Mouse (Mus musculus) adipocyte (in vitro differentiated cells): ENCODE measurements around the gene Trpc4.

ENCODE experiments used
- DNase-seq: peaks from one replicate; pipeline ENCODE4 v3.0.0-alpha.2; 2016; ENCODE audit warnings: low spot score

Trpc4 gene

DNA sequence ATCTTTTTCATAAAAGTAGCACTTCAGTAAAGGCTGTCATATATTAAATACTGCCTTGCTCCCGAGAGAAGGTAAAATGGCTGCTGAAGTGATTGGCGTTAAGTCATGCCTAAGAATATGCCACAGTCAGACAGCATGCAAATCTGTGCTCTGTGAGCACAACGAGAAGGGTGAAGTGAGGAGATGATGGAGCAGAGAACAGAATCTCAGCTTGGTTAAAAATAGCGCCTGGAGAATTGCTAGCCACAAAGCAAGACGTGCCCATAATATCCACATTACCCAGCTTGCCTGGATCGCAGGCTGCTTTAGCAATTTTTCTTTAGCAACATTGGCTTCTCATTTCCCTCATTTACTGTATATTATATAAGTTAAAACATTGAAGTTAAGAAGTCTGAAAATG is 113.3 kb downstream of the Trpc4 start:
- no peak for DNase-seq

- DNase-seq: no peak
Measured at GRCm38 (mm10) chr3:54274651-54275050, 118.8 kb downstream of the Trpc4 start.

- DNase-seq: no peak
Measured at GRCm38 (mm10) chr3:54289731-54290130, 133.9 kb downstream of the Trpc4 start.

GRCm38 (mm10) chr3:54310604-54311003 is 154.8 kb downstream of the Trpc4 start:
- DNase-seq: no peak

DNA sequence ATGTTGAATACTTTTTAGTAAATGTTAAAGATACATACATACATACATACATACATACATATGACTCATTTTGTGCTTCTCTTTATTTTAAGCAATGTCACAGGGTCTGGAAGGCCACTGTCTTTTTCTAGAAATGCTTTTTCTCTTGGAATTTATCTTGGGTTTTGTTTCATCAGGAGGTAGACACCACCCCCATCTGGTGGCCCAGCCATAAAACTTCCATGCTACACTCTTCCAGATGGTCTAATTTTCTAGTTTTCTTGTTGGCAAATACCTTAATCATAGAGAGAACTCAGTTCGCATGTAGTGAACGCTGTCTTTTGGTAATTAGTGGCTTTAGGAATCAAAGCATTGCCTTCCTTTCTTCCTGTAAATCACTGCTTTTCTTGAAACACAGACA is 158.2 kb downstream of the Trpc4 start:
- no peak for DNase-seq

- peak; percentile 81 for DNase-seq
Measured at GRCm38 (mm10) chr3:54352891-54353652, 197.2 kb downstream of the Trpc4 start.

- peak; percentile 58 for DNase-seq
Measured at GRCm38 (mm10) chr3:54357561-54357960, 201.7 kb downstream of the Trpc4 start.

GRCm38 (mm10) chr3:54358463-54359189 is 202.8 kb downstream of the Trpc4 start:
- peak; percentile 80 for DNase-seq

DNA sequence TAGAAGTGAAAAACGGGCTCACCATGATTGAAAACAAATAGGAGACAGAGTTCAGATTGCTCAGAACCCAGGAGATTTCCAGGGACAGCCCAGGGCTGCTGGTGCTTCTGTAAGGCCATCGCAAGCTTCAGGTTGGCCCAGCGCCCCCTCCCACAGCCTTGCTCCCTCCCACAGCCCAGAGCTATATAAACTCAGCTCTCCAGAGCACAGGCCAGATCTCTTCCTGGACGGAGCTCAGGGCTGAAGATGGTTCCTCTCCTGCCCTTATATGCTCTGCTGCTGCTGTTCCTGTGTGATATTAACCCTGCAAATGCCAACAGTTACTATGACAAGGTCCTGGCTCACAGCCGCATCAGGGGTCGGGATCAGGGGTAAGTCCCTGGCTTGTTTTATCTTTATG is 205.1 kb downstream of the Trpc4 start, which contains the start of gene Postn:
Gene Postn, plus strand, starts transcription at position 213 of the 400 bp plus-strand sequence.
- DNase-seq: peak; percentile 62

DNA sequence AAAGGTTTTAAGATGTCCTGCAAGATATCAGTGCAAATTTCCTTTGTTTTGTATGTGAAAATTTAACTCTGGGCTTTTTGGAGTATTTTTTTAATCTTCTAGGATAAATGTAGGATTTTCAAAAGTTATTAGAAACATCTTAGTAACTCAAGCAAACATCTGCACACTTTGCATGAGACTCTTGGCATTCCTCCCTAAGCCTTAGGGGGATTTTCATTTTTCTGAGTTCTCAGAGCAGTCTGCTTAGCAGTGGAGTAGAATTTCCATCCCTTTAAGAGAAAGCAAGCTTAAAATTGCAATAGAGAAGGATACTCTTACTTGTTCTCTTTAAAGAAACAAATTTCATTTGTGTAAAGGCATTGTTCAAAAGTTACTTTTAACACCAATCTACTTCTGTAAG is 205.8 kb downstream of the Trpc4 start:
- DNase-seq: peak; percentile 14
